ENCODE assay signal across 22 mouse cellular contexts in genomic region chr13:79699521-79699920, GRCm38 (mm10).
"Had no signal": no experiment of that assay in that cellular context is flagged by ENCODE, and none has a peak within 500 bp of the region (broad histone marks: within the 10 kb centered on the region; RNA-seq: fewer than 3 reads in every experiment).

No protein-coding gene starts in this region.

- H3K9ac ChIP-seq: limb, embryonic 13.5 days; liver, embryonic 12.5 days; liver, embryonic 15.5 days; lung, embryonic 15.5 days; midbrain, embryonic 12.5 days; neural tube, embryonic 12.5 days; neural tube, embryonic 15.5 days had no signal

- H3K27me3 ChIP-seq: limb, embryonic 13.5 days; liver, embryonic 12.5 days; liver, embryonic 15.5 days; lung, embryonic 15.5 days; megakaryocyte, embryonic 14.5 days; midbrain, embryonic 12.5 days; neural tube, embryonic 12.5 days; neural tube, embryonic 15.5 days had no signal

- H3K36me3 ChIP-seq: limb, embryonic 10.5 days; limb, embryonic 13.5 days; liver, embryonic 12.5 days; liver, embryonic 15.5 days; lung, embryonic 15.5 days; midbrain, embryonic 12.5 days; neural tube, embryonic 12.5 days; neural tube, embryonic 15.5 days had no signal

- ATAC-seq: liver, embryonic 12.5 days had no signal

- DNase-seq: kidney, postnatal 10 days; kidney, postnatal 4 days; liver; lung, adult 18-20 months; lung, postnatal 10 days; lung, postnatal 36 days; right cerebral cortex, adult 18-20 months; right cerebral cortex, postnatal 14 days; right cerebral cortex, postnatal 4 days; thymus, adult 2 months; thymus, postnatal 14 days; thymus, postnatal 4 days had no signal

- H3K4me1 ChIP-seq: limb, embryonic 10.5 days; limb, embryonic 13.5 days; liver, embryonic 12.5 days; liver, embryonic 15.5 days; lung, embryonic 15.5 days; megakaryocyte, embryonic 14.5 days; midbrain, embryonic 12.5 days; neural tube, embryonic 12.5 days; neural tube, embryonic 15.5 days had no signal

- H3K4me2 ChIP-seq: limb, embryonic 13.5 days; liver, embryonic 12.5 days; liver, embryonic 15.5 days; lung, embryonic 15.5 days; midbrain, embryonic 12.5 days; neural tube, embryonic 12.5 days; neural tube, embryonic 15.5 days had no signal

- H3K9me3 ChIP-seq: limb, embryonic 10.5 days; limb, embryonic 13.5 days; liver, embryonic 12.5 days; liver, embryonic 15.5 days; lung, embryonic 15.5 days; midbrain, embryonic 12.5 days; neural tube, embryonic 12.5 days; neural tube, embryonic 15.5 days had no signal

- H3K4me3 ChIP-seq: limb, embryonic 10.5 days; limb, embryonic 13.5 days; liver, embryonic 12.5 days; liver, embryonic 15.5 days; lung, embryonic 15.5 days; megakaryocyte, embryonic 14.5 days; midbrain, embryonic 12.5 days; neural tube, embryonic 12.5 days; neural tube, embryonic 15.5 days had no signal

- H3K27ac ChIP-seq: limb, embryonic 10.5 days; limb, embryonic 13.5 days; liver, embryonic 12.5 days; liver, embryonic 15.5 days; lung, embryonic 15.5 days; midbrain, embryonic 12.5 days; neural tube, embryonic 12.5 days; neural tube, embryonic 15.5 days; stomach, postnatal 0 days had no signal
